Mouse (Mus musculus) brown adipose tissue, adult 24 weeks (tissue): ENCODE data around the gene Arhgef28. TPM values are rescaled to one million over a fixed set of nuclear protein-coding genes. Genes with fewer than 3 reads are reported as not detected.

Source experiments
- polyA plus RNA-seq: library from polyadenylated mRNA; stranded (reverse); fragments of >200 nt; gene quantifications from 2 replicates; pipeline ENCODE4 v1.2.4, GENCODE M21; 2012; ENCODE audit not compliant: missing spikeins, insufficient read depth, insufficient read length

Arhgef28 gene
- polyA plus RNA-seq, 1 experiment, result 14.1 TPM

Other genes with a start within 250 kb of the Arhgef28 start
- gene Utp15, start 56.6 kb upstream of the Arhgef28 start, polyA plus RNA-seq, result 3.4 and 3.6 TPM in 2 replicates
- gene Ankra2, start 56.6 kb upstream of the Arhgef28 start, polyA plus RNA-seq, result 4.0 and 7.9 TPM in 2 replicates
- gene Gm21976, start 73.4 kb upstream of the Arhgef28 start, polyA plus RNA-seq, result not detected in 2 replicates
- gene Btf3, start 110.6 kb upstream of the Arhgef28 start, polyA plus RNA-seq, result 246 and 281 TPM in 2 replicates
- gene Foxd1, start 147.8 kb upstream of the Arhgef28 start, polyA plus RNA-seq, result not detected in 2 replicates